Mouse (Mus musculus) heart, embryonic 11.5 days (tissue): Measurements from ENCODE around the gene Cmss1. TPM values are rescaled to one million over a fixed set of nuclear protein-coding genes. Genes with fewer than 3 reads are reported as not detected.

Experiments
- ATAC-seq: fragments of 200-750 bp; cut with Nextera tagmentation; replicated peaks from 2 replicates; pipeline ENCODE4 v1.8.0; 2017; ENCODE audit warnings: moderate library complexity; ENCODE audit not compliant: insufficient number of reproducible peaks, low FRiP score, low TSS enrichment
- H3K27ac ChIP-seq: fragments of 300-500 bp; sonication (generic); 2 replicates; pipeline ENCODE4 v1.5.1; 2014; ENCODE audit warnings: mild to moderate bottlenecking, low read depth, low read length
- H3K27me3 ChIP-seq: fragments of 300-500 bp; sonication (generic); 2 replicates; pipeline ENCODE4 v1.6.1; 2014; ENCODE audit warnings: mild to moderate bottlenecking, low read length, mixed read lengths; ENCODE audit not compliant: control insufficient read depth, insufficient read depth
- H3K36me3 ChIP-seq: fragments of 300-500 bp; sonication (generic); 2 replicates; pipeline ENCODE4 v1.6.1; 2014; ENCODE audit warnings: mild to moderate bottlenecking, low read length, moderate library complexity, mixed read lengths; ENCODE audit not compliant: control insufficient read depth, insufficient read depth
- H3K4me1 ChIP-seq: fragments of 300-500 bp; sonication (generic); 2 replicates; pipeline ENCODE4 v1.6.1; 2014; ENCODE audit warnings: low read length; ENCODE audit not compliant: control insufficient read depth, insufficient read depth
- H3K4me2 ChIP-seq: fragments of 300-500 bp; sonication (generic); 2 replicates; pipeline ENCODE4 v1.6.1; 2014; ENCODE audit warnings: mild to moderate bottlenecking, moderate library complexity
- H3K4me3 ChIP-seq: fragments of 300-500 bp; sonication (generic); 2 replicates; pipeline ENCODE4 v1.5.1; 2014; ENCODE audit warnings: low read depth, low read length
- H3K9ac ChIP-seq: fragments of 300-500 bp; sonication (generic); 2 replicates; pipeline ENCODE4 v1.6.1; 2014; ENCODE audit warnings: mild to moderate bottlenecking, low read depth, low read length, moderate library complexity
- H3K9me3 ChIP-seq: fragments of 300-500 bp; sonication (generic); replicated peaks from 2 replicates; pipeline ENCODE4 v1.6.1; 2016; ENCODE audit warnings: low read length; ENCODE audit not compliant: control insufficient read depth
- WGBS: fragments of 180-500 bp; shearing (Covaris S2); extraction: QIAGEN DNeasy Blood & Tissue Kit; methylation state at CpG from one replicate; pipeline ENCODE4 v1.1.7; 2014; ENCODE audit not compliant: insufficient replicate concordance; 5-methylcytosine and 5-hydroxymethylcytosine counted together
- polyA plus RNA-seq: library from polyadenylated mRNA; unstranded; fragments of >200 nt; fragmentation: Nextera tagmentation; extraction: Ambion mirVana; gene quantifications from 2 replicates; pipeline ENCODE4 v1.2.1, GENCODE M21; 2014

The Cmss1 gene
- polyA plus RNA-seq, 1 experiment from 2014 or later, result 36.6 TPM

DNA sequence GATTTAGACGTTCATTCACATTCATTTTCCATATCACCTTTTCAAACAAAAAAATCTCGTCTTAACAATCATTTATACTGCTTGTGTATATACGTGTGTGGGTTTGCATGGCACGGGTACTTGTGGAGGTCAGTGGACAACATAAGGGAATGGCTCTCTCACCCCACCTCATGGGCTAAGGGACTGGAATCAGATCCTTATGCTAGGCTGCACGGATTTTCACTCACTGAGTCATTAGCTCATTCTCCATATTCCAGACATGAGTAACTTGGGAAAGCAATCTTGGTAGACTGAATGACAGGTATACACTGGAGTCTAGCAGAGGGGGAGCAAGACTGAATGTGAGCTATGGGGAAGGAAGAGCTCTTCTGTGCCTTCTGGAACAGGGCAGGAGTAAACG, 173.0 kb downstream of the Cmss1 start:
- H3K4me2 ChIP-seq, result no peak overlapping the region
- no peak overlapping the region for H3K9ac ChIP-seq
- H3K27ac ChIP-seq, result no peak overlapping the region
- H3K4me3 ChIP-seq, result no peak overlapping the region
- H3K4me1 ChIP-seq, result peaks cover 4% of the 10 kb centered on the region
- 87% methylated on average over 6 of the region's 6 CpGs for WGBS
- no peaks in the 10 kb centered on the region for H3K27me3 ChIP-seq
- ATAC-seq, result no peak
- H3K9me3 ChIP-seq, result no peaks in the 10 kb centered on the region
- H3K36me3 ChIP-seq, result no peaks in the 10 kb centered on the region

DNA sequence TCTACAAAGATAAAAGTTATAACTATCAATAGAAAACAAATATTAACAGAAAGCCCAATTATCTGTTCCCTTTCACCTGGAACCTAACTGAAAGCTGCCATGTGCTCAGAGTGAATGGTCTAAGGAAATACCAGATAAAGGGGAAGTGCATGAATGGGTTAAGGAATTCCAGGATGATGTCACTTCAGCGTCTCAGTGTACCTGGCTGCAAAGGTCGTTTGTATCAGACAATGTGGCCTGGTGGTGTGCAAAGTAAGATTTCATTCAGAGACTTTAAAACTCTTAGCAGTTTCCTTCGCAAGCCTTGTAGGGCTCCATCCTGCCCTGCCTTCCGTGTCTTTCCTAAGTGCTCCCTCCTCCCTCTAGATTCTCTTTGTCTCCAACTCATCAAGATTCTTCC, 173.5 kb downstream of the Cmss1 start:
- H3K4me1 ChIP-seq, result peaks cover 5% of the 10 kb centered on the region
- H3K27me3 ChIP-seq, result no peaks in the 10 kb centered on the region
- H3K36me3 ChIP-seq, result no peaks in the 10 kb centered on the region
- H3K4me2 ChIP-seq, result no peak overlapping the region
- ATAC-seq, result no peak
- H3K9ac ChIP-seq, result no peak overlapping the region
- H3K27ac ChIP-seq, result no peak overlapping the region
- H3K9me3 ChIP-seq, result no peaks in the 10 kb centered on the region
- whole genome bisulfite sequencing, result 59% methylated on average over 4 of the region's 4 CpGs
- H3K4me3 ChIP-seq, result no peak overlapping the region

DNA sequence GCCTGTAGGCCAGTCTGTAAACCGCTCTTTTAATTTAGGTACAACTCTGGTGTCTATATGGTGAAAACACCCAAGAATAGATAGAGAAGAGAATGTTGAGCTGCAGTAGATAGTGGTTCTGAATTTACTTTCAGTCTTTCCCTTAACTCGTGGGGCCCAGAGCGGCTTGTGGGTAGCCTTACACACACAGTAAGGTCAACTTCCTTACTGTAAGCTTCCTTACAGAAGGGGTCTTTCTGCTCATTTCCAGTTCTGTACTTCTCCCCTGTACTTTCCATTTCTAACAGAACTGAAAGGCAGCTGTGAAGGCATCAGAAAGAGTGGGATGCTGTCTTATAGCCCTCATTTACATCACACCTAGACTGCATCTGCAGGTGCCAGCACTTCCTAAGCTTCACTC, 175.4 kb downstream of the Cmss1 start:
- Histone ChIP-seq H3K4me1 (peaks cover 8% of the 10 kb centered on the region), H3K36me3 (no peaks in the 10 kb centered on the region), H3K27ac (no peak overlapping the region), H3K9me3 (no peaks in the 10 kb centered on the region), H3K4me2 (no peak overlapping the region), H3K4me3 (no peak overlapping the region), H3K27me3 (no peaks in the 10 kb centered on the region), H3K9ac (no peak overlapping the region)
- no peak for ATAC-seq
- 82% methylated on average over 3 of the region's 3 CpGs for WGBS

DNA sequence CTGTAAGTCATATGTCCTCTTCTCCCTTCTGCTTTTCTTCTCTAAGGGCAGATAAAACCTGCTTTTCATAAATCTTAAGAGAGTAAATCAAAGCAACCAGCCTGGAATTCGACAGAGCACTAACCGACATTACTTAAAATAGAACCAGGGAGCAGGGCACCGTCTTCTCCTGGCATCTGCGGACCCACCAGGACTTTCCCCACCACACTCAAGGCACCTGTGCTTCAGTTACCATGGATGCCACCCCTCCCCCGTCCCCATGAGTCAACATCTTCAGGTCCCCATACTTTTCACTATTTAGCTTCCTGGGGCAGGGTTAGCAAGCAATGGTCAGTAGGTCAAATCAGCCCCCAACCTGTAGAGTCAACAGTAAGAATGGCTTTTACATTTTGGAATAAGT, 177.7 kb downstream of the Cmss1 start:
- Histone ChIP-seq H3K9ac (no peak overlapping the region), H3K4me3 (no peak overlapping the region), H3K9me3 (no peaks in the 10 kb centered on the region), H3K36me3 (no peaks in the 10 kb centered on the region), H3K4me1 (peaks cover 18% of the 10 kb centered on the region), H3K27me3 (no peaks in the 10 kb centered on the region), H3K4me2 (no peak overlapping the region), H3K27ac (no peak overlapping the region)
- 57% methylated on average over 5 of the region's 5 CpGs for WGBS
- no peak for ATAC-seq

DNA sequence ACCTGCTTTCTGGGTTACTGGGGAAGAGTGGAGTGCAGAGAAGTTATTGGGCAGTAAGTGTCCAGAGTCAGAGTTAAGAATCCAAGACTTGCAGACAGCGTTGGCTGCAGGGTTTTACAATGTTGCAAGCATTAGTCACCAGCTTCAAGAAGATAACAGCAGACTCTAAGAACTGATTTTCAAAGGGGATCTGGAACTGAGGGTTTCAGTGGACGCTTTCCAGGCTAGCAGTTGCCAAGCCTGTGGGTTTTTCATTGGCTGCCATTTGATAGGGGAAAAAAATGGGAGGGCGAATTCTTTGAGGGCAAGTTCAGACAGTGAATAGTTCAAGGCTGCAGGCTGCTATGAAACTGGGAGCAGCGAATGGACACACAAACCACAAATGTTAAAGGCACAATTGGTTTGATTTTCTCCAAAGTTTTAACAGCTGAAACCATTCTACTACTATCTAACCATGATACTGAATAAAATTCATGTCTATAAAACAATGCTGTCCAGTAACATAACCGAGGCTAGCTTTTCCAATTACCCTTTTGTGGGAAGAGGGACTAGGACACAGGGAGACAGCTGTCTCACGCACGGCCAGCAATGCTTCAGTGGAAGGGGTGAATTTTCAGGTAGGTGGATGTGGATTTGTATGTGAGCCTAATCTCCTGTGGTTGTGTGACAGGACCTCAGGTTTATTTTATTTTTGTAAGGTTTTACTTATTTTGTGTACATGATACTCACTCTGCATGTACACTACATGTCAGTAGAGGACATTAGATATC, 179.0 kb downstream of the Cmss1 start:
- no peak overlapping the region for H3K4me3 ChIP-seq
- 56% methylated on average over 7 of the region's 7 CpGs for WGBS
- H3K4me1 ChIP-seq, result peaks cover 18% of the 10 kb centered on the region
- H3K36me3 ChIP-seq, result no peaks in the 10 kb centered on the region
- H3K4me2 ChIP-seq, result no peak overlapping the region
- no peaks in the 10 kb centered on the region for H3K27me3 ChIP-seq
- ATAC-seq, result 0 out of 2 replicates have a peak, but pooled peaks have one; percentile 49
- H3K27ac ChIP-seq, result no peak overlapping the region; the same call in 1 of the 2 replicates
- H3K9me3 ChIP-seq, result no peaks in the 10 kb centered on the region
- H3K9ac ChIP-seq, result no peak overlapping the region

DNA sequence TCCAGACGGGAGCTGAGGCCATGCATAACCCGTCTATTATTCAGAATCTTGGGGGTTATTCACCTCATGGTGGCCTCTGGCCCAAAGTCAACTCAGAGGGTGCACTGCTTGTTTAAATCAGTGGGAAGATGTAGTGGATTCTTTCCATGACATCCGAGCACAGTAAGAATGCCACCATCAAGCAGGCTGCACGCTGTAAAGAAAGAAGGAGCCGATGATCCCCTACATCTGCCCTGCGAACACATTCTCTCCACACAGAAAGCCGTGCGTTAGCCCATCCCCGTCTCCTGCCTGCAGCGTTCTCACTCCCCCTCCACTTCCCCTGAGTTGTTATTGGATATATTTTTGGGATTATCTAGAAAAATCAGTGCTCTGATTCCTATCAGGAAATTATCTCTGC, 180.0 kb downstream of the Cmss1 start:
- H3K36me3 ChIP-seq, result no peaks in the 10 kb centered on the region
- no peaks in the 10 kb centered on the region for H3K9me3 ChIP-seq
- H3K4me1 ChIP-seq, result peaks cover 19% of the 10 kb centered on the region
- H3K4me3 ChIP-seq, result no peak overlapping the region
- H3K27me3 ChIP-seq, result no peaks in the 10 kb centered on the region
- no peak overlapping the region for H3K9ac ChIP-seq
- H3K4me2 ChIP-seq, result no peak overlapping the region
- 66% methylated on average over 10 of the region's 10 CpGs for WGBS
- ATAC-seq, result no peak
- no peak overlapping the region for H3K27ac ChIP-seq

DNA sequence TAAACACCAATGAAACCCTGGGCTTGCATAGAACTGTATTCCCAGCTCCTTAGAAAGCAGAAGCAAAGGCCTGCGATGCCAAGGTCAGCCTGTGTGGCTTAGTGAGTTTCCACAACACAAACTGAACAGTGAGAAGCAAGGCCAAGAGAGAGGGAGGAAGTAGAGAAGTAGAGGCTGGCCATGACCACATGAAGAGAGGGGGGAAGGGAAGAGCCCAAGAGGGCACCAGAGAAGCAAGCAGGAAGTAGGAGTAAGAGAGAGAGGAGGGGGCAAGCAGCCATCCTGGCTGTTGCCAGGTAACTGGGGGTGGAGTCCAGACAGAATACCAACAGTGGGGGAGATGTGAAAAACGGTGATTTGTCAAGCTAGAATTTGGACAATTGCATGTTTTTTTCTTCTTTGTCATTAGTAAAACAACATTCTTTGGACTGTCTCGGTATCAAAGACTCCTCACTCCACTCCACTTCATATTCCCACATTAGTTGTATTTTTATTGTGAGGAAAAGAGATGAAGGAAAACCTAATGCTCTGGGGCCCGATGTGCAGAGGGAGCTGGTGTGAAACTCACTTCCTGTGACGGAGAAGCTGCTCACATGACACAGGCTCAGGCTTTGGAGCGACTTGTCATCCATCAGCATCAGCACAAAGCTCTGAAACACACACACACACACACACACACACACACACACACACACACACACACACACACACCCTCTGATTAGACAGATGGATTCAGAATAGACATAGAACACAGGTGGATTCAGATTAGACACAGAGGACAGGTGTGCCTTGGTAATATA, 183.5 kb downstream of the Cmss1 start:
- no peak overlapping the region for H3K9ac ChIP-seq
- peaks cover 25% of the 10 kb centered on the region for H3K4me1 ChIP-seq
- H3K4me3 ChIP-seq, result no peak overlapping the region
- H3K9me3 ChIP-seq, result no peaks in the 10 kb centered on the region
- no peak overlapping the region for H3K4me2 ChIP-seq
- no peaks in the 10 kb centered on the region for H3K27me3 ChIP-seq
- WGBS, result 60% methylated on average over 6 of the region's 6 CpGs
- no peak for ATAC-seq
- H3K27ac ChIP-seq, result no peak overlapping the region
- no peaks in the 10 kb centered on the region for H3K36me3 ChIP-seq

DNA sequence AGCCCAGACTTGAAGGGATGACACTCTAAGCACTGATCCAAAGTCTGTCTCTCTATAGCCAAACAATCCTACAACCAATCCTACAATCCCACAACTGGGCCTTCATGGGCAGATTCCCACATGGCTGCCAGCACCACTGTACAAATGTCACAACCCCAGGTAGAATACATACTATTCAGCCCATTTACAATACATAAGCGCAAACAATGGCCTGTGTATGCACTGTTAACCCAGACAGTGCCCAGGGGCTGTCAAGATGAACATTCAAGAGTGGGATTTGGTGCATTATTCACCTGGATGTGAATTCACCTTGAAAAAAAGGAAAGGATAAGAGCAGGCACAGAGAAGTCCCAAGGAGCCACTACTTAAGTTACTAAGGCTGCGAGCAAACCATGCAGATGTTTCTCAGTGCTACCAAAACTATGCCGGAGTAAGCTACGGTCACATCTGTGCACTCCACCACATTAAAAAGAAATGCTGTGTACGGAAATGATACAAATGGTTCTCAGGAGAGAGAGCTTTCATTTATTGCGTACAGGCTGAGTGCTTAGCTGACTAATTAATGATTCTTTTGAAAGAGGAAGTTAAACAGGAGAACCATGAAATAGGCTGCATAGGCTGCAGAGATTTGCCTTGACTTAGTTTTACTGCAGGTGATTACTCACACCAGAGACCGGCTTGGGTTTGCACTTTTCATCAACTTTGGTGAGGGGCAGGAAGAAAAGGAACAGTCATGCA, 184.8 kb downstream of the Cmss1 start:
- Histone ChIP-seq H3K9ac (no peak overlapping the region), H3K4me2 (no peak overlapping the region), H3K4me1 (peaks cover 26% of the 10 kb centered on the region), H3K36me3 (no peaks in the 10 kb centered on the region), H3K27me3 (no peaks in the 10 kb centered on the region), H3K9me3 (no peaks in the 10 kb centered on the region), H3K27ac (peak overlapping the region; percentile 35; the same call in 1 of the 2 replicates), H3K4me3 (no peak overlapping the region)
- ATAC-seq, result no peak
- WGBS, result 85% methylated on average over 7 of the region's 7 CpGs
